Mouse (Mus musculus) midbrain, embryonic 14.5 days (tissue): ENCODE measurements at regions not wholly inside any gene's neighbourhood (a gene's known extent, or its start where the extent isn't known, plus 50 kb on each side); places are given as distances from the start of the nearest gene placed in this dataset.

Experiments
- ATAC-seq: fragments of 200-750 bp; cut with Nextera tagmentation; 2 replicates; pipeline ENCODE4 v1.8.0; 2017; ENCODE audit warnings: moderate number of reproducible peaks, moderate library complexity; ENCODE audit not compliant: low FRiP score, low TSS enrichment
- DNase-seq: peaks from one replicate; pipeline ENCODE4 v3.0.0-alpha.2; 2015
- H3K27ac ChIP-seq: fragments of 300-500 bp; sonication (generic); replicated peaks from 2 replicates; pipeline ENCODE4 v1.5.1; 2014; ENCODE audit warnings: mild to moderate bottlenecking, low read depth, low read length, moderate library complexity
- H3K27me3 ChIP-seq: fragments of 300-500 bp; sonication (generic); 2 replicates; pipeline ENCODE4 v1.6.1; 2014; ENCODE audit warnings: low read length, control low read depth, mixed read lengths; ENCODE audit not compliant: control insufficient read depth, insufficient read depth
- H3K36me3 ChIP-seq: fragments of 300-500 bp; sonication (generic); 2 replicates; pipeline ENCODE4 v1.6.1; 2014; ENCODE audit warnings: low read length, control low read depth; ENCODE audit not compliant: control insufficient read depth, insufficient read depth
- H3K4me1 ChIP-seq: fragments of 300-500 bp; sonication (generic); 2 replicates; pipeline ENCODE4 v1.6.1; 2014; ENCODE audit warnings: mild to moderate bottlenecking, antibody characterized with exemption, low read length, control low read depth; ENCODE audit not compliant: control insufficient read depth, insufficient read depth
- H3K4me2 ChIP-seq: fragments of 300-500 bp; sonication (generic); 2 replicates; pipeline ENCODE4 v1.6.1; 2014; ENCODE audit warnings: mild to moderate bottlenecking, low read length, moderate library complexity
- H3K4me3 ChIP-seq: fragments of 300-500 bp; sonication (generic); replicated peaks from 2 replicates; pipeline ENCODE4 v1.5.1; 2014; ENCODE audit warnings: low read depth, low read length
- H3K9ac ChIP-seq: fragments of 300-500 bp; sonication (generic); replicated peaks from 2 replicates; pipeline ENCODE4 v1.6.1; 2014; ENCODE audit warnings: mild to moderate bottlenecking, low read length, moderate library complexity
- H3K9me3 ChIP-seq: fragments of 300-500 bp; sonication (generic); 2 replicates; pipeline ENCODE4 v1.6.1; 2016; ENCODE audit warnings: low read length, control low read depth, mixed read lengths; ENCODE audit not compliant: control insufficient read depth
- WGBS: fragments of 180-500 bp; shearing (Covaris S2); extraction: QIAGEN DNeasy Blood & Tissue Kit; methylation state at CpG from one replicate; pipeline ENCODE4 v1.1.7; 2014; 5-methylcytosine and 5-hydroxymethylcytosine counted together

DNA sequence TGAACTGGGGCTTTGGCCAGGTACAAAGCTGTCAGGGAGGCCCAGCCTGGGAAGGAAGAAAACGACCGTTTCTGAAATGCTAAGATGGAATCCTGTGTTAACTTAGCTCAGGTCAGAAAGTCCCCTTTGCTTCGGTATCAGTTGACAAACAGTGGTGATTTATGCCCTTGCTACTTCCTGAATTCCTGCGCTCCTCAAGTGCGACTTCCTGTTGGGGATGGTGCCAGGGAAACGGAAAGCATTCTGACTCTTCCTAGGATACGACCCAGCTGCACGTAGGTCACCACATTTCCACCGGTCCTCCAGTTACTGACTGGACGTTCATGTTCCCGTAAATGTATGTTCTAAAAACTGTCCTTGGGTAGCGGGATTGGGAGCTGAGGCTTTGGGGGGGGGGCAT, 161.0 kb downstream of the Hibadh start:
- 87% methylated on average over 12 of the region's 12 CpGs for WGBS
- Histone ChIP-seq H3K9ac (no peak overlapping the region), H3K4me1 (no peaks in the 10 kb centered on the region), H3K4me3 (no peak overlapping the region), H3K27ac (no peak overlapping the region), H3K9me3 (no peaks in the 10 kb centered on the region), H3K36me3 (no peaks in the 10 kb centered on the region), H3K4me2 (no peak overlapping the region), H3K27me3 (no peaks in the 10 kb centered on the region)
- DNase-seq (no peak), ATAC-seq (no peak)

DNA sequence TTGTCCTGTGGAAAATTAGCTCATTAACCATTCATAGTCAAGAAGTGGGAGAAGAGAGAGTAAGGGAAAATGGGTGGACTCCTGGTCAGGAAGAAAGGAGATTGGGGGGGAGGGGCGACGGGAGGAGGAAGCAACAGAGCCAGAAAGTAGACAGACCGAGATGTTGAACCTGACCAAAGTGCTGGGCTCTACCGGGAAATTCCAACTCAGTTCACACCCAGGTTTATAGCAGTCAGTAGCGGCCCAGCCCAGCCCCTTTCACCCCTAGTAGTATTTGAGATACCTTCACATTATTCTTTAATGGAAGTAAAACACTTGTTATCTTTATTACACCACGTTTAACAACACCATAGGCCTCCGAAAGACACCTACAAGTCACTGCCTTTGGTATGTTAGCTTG, 158.2 kb downstream of the Hibadh start:
- DNase-seq (no peak), ATAC-seq (no peak)
- H3K36me3 ChIP-seq: no peaks in the 10 kb centered on the region
- H3K9me3 ChIP-seq: no peaks in the 10 kb centered on the region
- 89% methylated on average over 7 of the region's 7 CpGs for WGBS
- no peaks in the 10 kb centered on the region for H3K4me1 ChIP-seq
- no peak overlapping the region for H3K27ac ChIP-seq
- no peaks in the 10 kb centered on the region for H3K27me3 ChIP-seq
- no peak overlapping the region for H3K4me3 ChIP-seq
- H3K4me2 ChIP-seq: no peak overlapping the region
- H3K9ac ChIP-seq: no peak overlapping the region

- no peaks in the 10 kb centered on the region for H3K36me3 ChIP-seq
- no peaks in the 10 kb centered on the region for H3K27me3 ChIP-seq
- 61% methylated on average over 9 of the region's 9 CpGs for WGBS
- no peak overlapping the region for H3K4me3 ChIP-seq
- no peak for DNase-seq
- no peaks in the 10 kb centered on the region for H3K4me1 ChIP-seq
- no peak for ATAC-seq
- no peak overlapping the region for H3K27ac ChIP-seq
- H3K9me3 ChIP-seq: no peaks in the 10 kb centered on the region
- H3K4me2 ChIP-seq: no peak overlapping the region
- H3K9ac ChIP-seq: no peak overlapping the region
Measured at GRCm38 (mm10) chr6:52486146-52486545, 154.0 kb downstream of the Hibadh start.

DNA sequence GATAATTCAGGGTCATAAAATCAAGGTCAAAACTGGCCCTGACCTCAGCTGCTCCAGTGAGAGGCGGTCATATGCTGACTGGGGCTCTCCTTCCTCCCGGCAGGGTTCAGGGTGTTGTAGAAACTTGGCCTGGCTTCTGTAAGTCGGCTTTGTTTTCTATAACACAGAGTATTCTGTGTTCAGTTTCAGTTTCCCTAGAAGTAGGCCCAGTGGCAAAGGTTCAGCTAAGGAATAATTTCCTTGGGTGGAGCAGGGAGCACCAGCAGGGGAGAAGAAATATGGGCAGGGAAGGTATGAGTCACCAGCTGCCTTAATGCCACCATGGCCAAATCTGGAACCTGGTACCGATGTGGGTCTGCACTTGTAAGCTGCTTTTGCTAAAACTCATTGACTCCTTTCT, 153.5 kb downstream of the Hibadh start:
- H3K4me3 ChIP-seq: no peak overlapping the region
- 87% methylated on average over 4 of the region's 4 CpGs for WGBS
- ATAC-seq: no peak
- H3K36me3 ChIP-seq: no peaks in the 10 kb centered on the region
- H3K27me3 ChIP-seq: no peaks in the 10 kb centered on the region
- H3K9me3 ChIP-seq: no peaks in the 10 kb centered on the region
- no peaks in the 10 kb centered on the region for H3K4me1 ChIP-seq
- H3K9ac ChIP-seq: no peak overlapping the region
- H3K4me2 ChIP-seq: no peak overlapping the region
- no peak overlapping the region for H3K27ac ChIP-seq
- no peak for DNase-seq

DNA sequence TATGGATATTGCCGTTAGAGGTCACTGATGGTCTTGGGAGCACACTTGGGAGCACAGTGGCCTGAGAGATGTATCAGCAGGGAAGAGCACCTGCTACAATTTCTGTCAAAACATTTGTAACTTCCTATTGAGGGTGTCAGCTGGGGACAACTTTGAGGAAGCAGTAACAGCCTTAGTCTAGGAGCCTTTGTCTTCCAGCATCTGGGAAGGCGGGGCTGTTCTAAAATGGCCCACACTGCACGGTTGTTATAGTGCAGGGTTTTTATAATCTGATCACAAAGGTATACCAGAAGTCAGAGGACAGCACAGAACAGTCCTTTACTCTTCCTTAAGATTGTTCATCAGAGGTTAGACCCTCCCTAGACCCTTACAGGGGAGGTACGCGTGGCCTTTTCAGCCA, 152.3 kb downstream of the Hibadh start:
- no peaks in the 10 kb centered on the region for H3K4me1 ChIP-seq
- DNase-seq (no peak), ATAC-seq (no peak)
- no peaks in the 10 kb centered on the region for H3K27me3 ChIP-seq
- H3K4me2 ChIP-seq: no peak overlapping the region
- 89% methylated on average over 5 of the region's 5 CpGs for WGBS
- no peaks in the 10 kb centered on the region for H3K9me3 ChIP-seq
- H3K27ac ChIP-seq: no peak overlapping the region
- H3K9ac ChIP-seq: no peak overlapping the region
- no peaks in the 10 kb centered on the region for H3K36me3 ChIP-seq
- no peak overlapping the region for H3K4me3 ChIP-seq

DNA sequence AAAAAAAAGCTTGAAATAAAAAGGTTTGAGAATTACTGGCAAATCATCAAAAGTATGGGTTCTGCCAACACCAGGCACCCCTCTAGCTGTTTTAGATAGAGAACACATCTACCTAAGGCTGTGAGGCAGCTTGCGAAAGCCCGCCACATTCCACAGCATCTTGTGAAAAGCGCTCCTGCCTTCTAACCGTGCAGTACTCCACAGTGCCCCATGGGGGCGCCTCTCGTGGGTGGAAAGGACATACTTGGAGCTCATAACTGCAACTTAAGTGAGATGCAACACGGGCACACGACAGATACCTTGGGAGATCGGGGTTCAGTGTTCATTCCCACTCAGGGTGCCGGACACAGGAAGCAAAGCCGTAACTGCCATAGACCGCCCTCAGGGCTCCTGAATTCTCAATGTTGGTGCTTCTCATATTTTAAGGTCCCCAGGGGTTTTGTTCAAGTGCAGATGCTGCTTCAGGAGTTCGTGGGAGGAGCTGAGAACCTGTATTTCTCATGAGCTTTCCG, 149.9 kb downstream of the Hibadh start:
- Histone ChIP-seq H3K4me2 (no peak overlapping the region), H3K4me1 (no peaks in the 10 kb centered on the region), H3K27me3 (no peaks in the 10 kb centered on the region), H3K4me3 (no peak overlapping the region), H3K36me3 (no peaks in the 10 kb centered on the region), H3K9me3 (no peaks in the 10 kb centered on the region), H3K9ac (no peak overlapping the region), H3K27ac (no peak overlapping the region)
- DNase-seq (no peak), ATAC-seq (no peak)
- WGBS: 78% methylated on average over 14 of the region's 14 CpGs

DNA sequence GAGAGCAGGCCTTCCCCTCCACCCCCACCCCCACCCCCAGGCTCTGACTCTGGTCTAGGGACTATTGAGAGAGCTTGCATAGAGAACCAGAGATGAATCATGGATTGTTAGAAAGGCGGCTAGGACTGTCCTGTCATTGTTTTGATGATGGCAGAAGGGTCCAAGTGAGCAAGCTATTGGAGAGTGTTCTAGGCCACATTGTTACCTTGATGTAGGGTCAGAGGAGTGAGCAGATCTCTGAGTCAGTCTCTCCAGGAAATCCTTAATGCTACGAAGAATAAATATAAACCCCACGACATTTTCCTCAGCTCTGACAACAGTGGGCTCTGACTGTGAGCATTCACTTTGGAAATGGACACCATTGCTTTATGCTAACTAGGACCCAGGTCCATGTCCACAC, 144.9 kb downstream of the Hibadh start:
- H3K4me2 ChIP-seq: no peak overlapping the region
- no peaks in the 10 kb centered on the region for H3K4me1 ChIP-seq
- H3K9ac ChIP-seq: no peak overlapping the region
- WGBS: 86% methylated on average over 3 of the region's 3 CpGs
- no peaks in the 10 kb centered on the region for H3K9me3 ChIP-seq
- no peak overlapping the region for H3K4me3 ChIP-seq
- no peak for ATAC-seq
- H3K36me3 ChIP-seq: no peaks in the 10 kb centered on the region
- no peak overlapping the region for H3K27ac ChIP-seq
- DNase-seq: no peak
- H3K27me3 ChIP-seq: no peaks in the 10 kb centered on the region

GRCm38 (mm10) chr6:52495855-52496254, 144.3 kb downstream of the Hibadh start:
- H3K9me3 ChIP-seq: no peaks in the 10 kb centered on the region
- no peaks in the 10 kb centered on the region for H3K27me3 ChIP-seq
- H3K36me3 ChIP-seq: no peaks in the 10 kb centered on the region
- WGBS: 81% methylated on average over 5 of the region's 5 CpGs
- no peak overlapping the region for H3K27ac ChIP-seq
- ATAC-seq (no peak), DNase-seq (no peak)
- no peak overlapping the region for H3K4me3 ChIP-seq
- H3K4me2 ChIP-seq: no peak overlapping the region
- H3K9ac ChIP-seq: no peak overlapping the region
- no peaks in the 10 kb centered on the region for H3K4me1 ChIP-seq
